Mouse (Mus musculus) cerebellum, adult 2 months (tissue): ENCODE data around the gene Cacna2d4. TPM values are rescaled to one million over a fixed set of nuclear protein-coding genes. Genes with fewer than 3 reads are reported as not detected.

Source experiments
- DNase-seq, 2 experiments: peaks; one replicate each; pipeline ENCODE4 v3.0.0; 2021
- H3K27ac ChIP-seq: fragments of 200-500 bp; 2 replicates; pipeline ENCODE4 v1.5.1; 2012; ENCODE audit warnings: low read length, control low read depth, inconsistent platforms; ENCODE audit not compliant: insufficient read depth
- H3K27me3 ChIP-seq: fragments of 200-500 bp; 2 replicates; pipeline ENCODE4 v1.6.1; 2012; ENCODE audit warnings: inconsistent platforms, mild to moderate bottlenecking, low read length, moderate library complexity; ENCODE audit not compliant: control insufficient read depth, insufficient read depth
- H3K4me1 ChIP-seq: fragments of 200-500 bp; 2 replicates; pipeline ENCODE4 v1.6.1; 2011; ENCODE audit warnings: low read length; ENCODE audit not compliant: control insufficient read depth, insufficient read depth
- H3K4me3 ChIP-seq: fragments of 200-500 bp; replicated peaks from 2 replicates; pipeline ENCODE3; 2011; ENCODE audit warnings: mild to moderate bottlenecking, low read depth, low read length, control low read depth; ENCODE audit not compliant: insufficient read depth
- CTCF ChIP-seq: fragments of 200-500 bp; IDR thresholded peaks from 2 replicates; pipeline ENCODE4 v1.5.1; 2011; ENCODE audit warnings: low read depth, mild to moderate bottlenecking, control low read depth, low read length, moderate library complexity, borderline replicate concordance; ENCODE audit not compliant: insufficient read depth
- POLR2A ChIP-seq: fragments of 200-500 bp; IDR thresholded peaks from 2 replicates; pipeline ENCODE4 v1.6.1; 2011; ENCODE audit warnings: low read length, control low read depth, borderline replicate concordance; ENCODE audit not compliant: insufficient read depth
- WGBS: fragments of 180-500 bp; shearing (Covaris S2); methylation state at CpG from one replicate; pipeline ENCODE4 v1.1.7; 2018; 5-methylcytosine and 5-hydroxymethylcytosine counted together
- polyA plus RNA-seq: library from polyadenylated mRNA; depleted of rRNA; stranded (reverse); fragments of >200 nt; gene quantifications from 2 replicates; pipeline ENCODE4 v1.2.3, GENCODE M21; 2012; rRNA removed

Gene Cacna2d4
- polyA plus RNA-seq, 1 experiment: 3.2 TPM

GRCm38 (mm10) chr6:119390728-119391127, 154.4 kb downstream of the Cacna2d4 start:
- no peak for DNase-seq
- no peaks in the 10 kb centered on the region; the same call in 1 of the 2 replicates for H3K4me1 ChIP-seq
- H3K27ac ChIP-seq: no peak overlapping the region
- no peaks in the 10 kb centered on the region for H3K27me3 ChIP-seq
- no peak for TF ChIP-seq CTCF
- no peak for TF ChIP-seq POLR2A
- H3K4me3 ChIP-seq: no peak overlapping the region
- 85% methylated on average over 4 of the region's 4 CpGs for WGBS

GRCm38 (mm10) chr6:119392836-119393235, 156.5 kb downstream of the Cacna2d4 start:
- no peak overlapping the region for H3K27ac ChIP-seq
- no peaks in the 10 kb centered on the region for H3K27me3 ChIP-seq
- WGBS: 73% methylated on average over 9 of the region's 9 CpGs
- no peaks in the 10 kb centered on the region for H3K4me1 ChIP-seq
- DNase-seq: no peak
- no peak overlapping the region for H3K4me3 ChIP-seq
- TF ChIP-seq CTCF (no peak), POLR2A (no peak)

DNA sequence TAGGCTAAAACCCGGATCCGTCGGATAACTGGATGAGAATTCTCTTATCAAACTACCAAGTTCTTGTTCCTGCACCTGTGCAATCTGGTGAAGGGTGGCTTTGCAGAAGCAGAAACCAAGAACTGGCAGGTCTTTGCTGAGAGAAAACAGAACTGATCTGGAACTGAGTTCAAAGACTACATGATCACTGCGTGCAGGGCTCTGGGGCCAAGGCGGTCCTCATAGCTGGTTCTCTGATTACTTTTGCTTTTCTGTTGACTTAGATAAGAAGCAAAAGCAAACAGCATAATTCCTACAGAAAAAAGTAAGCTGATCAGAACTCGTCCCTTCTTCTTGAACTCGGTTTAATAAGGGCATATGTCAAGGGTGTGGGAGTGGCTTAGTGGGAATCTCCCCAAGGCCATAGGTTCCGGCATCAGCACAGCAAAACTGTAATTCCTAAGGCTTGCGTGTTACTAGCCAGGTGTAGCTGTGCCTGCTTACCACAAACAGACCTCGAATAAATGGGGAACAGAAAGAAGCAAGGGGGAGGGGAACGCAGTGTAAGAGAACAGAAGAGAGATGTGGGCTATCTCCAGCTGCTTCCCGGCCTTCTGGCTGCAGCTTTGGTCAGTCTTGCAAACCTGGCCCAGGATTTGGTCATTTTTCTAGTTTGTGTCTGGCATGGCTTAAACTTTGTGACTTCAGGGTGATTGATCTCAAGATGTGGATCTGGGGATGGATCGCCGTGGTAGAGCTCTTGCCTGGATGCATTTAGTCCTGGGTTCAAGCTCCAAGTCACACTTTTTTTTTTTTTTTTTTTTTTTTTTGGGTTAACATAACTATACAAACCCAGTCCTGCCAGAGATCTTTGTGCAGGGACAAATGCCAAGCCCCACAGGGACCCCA, 159.3 kb downstream of the Cacna2d4 start:
- no peak for DNase-seq
- no peak for TF ChIP-seq POLR2A
- no peak for TF ChIP-seq CTCF
- H3K4me1 ChIP-seq: no peaks in the 10 kb centered on the region
- H3K27ac ChIP-seq: no peak overlapping the region
- 84% methylated on average over 14 of the region's 14 CpGs for WGBS
- no peak overlapping the region for H3K4me3 ChIP-seq
- no peaks in the 10 kb centered on the region for H3K27me3 ChIP-seq

DNA sequence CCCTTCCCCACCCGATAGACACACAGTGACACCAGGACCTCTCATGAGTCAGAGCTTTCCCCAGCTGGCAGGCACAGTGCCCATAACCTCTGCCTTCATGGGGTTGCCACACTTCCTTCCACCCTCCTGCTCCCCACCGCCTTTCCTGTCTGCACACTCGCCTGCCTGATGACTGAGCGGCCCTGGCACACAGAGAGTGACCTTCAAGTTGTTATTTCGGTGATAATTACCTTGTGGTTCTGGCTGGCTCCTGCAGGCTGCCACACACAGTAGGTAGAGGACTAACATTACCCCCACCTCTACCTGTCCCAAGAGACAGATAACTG, 159.9 kb downstream of the Cacna2d4 start:
- TF ChIP-seq POLR2A: no peak
- WGBS: 44% methylated on average over 5 of the region's 5 CpGs
- no peaks in the 10 kb centered on the region for H3K4me1 ChIP-seq
- H3K27me3 ChIP-seq: no peaks in the 10 kb centered on the region
- H3K4me3 ChIP-seq: no peak overlapping the region
- no peak overlapping the region for H3K27ac ChIP-seq
- DNase-seq: no peak

GRCm38 (mm10) chr6:119399371-119399770, 163.0 kb downstream of the Cacna2d4 start:
- Histone ChIP-seq H3K4me1 (no peaks in the 10 kb centered on the region), H3K27me3 (no peaks in the 10 kb centered on the region), H3K27ac (no peak overlapping the region), H3K4me3 (no peak overlapping the region)
- DNase-seq: no peak
- no peak for TF ChIP-seq CTCF
- TF ChIP-seq POLR2A: no peak
- WGBS: 90% methylated on average over 3 of the region's 3 CpGs

DNA sequence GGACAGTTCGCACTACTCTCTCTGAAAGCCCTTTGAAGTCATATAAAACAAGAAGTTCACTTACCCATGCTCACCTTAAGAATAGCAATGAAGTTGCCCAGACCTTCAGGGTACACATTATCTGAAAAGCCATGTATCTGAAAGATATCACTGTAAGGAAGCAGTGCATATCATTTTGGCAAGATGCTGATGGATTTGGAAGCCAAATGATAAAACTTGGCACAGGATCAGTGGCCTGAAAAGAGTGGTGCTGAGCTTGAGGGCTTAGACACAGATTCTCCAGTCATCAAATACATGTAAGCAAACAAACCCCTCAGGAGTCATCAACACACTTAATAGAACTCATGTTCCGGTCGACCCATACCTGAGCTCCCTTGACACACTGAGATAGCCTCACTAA, 164.3 kb downstream of the Cacna2d4 start:
- H3K27ac ChIP-seq: no peak overlapping the region
- no peaks in the 10 kb centered on the region for H3K27me3 ChIP-seq
- no peak overlapping the region for H3K4me3 ChIP-seq
- no peak for DNase-seq
- 85% methylated on average over 3 of the region's 3 CpGs for WGBS
- no peaks in the 10 kb centered on the region for H3K4me1 ChIP-seq
- TF ChIP-seq CTCF (no peak), POLR2A (no peak)

DNA sequence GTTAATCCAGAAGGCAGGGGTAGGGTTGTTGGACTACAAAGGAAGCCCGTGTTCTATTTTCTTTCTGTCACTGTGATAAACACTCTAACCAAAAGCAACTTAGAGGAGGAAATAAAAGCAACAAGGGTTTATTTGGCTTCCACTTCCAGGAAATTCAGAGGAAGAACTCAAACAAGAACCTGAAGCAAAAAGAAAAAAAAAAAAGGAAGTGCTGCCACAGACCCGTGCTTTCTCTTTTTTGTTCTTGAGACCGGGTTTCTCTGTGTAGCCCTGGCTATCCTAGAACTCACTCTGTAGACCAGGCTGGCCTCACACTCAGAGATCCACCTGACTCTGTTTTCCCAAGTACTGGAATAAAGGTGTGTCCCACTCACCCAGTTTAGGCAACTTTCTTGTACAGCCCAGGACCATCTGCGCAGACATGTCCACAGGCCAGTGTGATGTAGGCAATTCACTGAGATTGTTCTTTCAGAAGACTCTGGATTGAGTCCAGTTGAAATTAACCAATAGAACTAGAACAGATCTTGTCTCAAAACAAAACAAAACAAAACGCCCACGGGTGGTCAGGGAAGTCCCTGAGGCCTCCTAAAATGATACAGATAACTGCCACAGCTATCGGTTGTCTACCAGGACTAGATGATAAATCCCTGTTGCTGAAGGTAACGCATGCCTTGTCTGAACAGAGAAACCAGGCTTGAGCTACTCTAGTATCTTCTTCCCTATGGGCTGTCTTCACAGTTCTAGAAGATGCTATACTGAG, 165.4 kb downstream of the Cacna2d4 start:
- TF ChIP-seq CTCF (no peak), POLR2A (no peak)
- Histone ChIP-seq H3K27me3 (no peaks in the 10 kb centered on the region), H3K27ac (no peak overlapping the region), H3K4me3 (no peak overlapping the region), H3K4me1 (no peaks in the 10 kb centered on the region)
- DNase-seq: no peak
- WGBS: 86% methylated on average over 8 of the region's 8 CpGs

Other genes starting within 250 kb of the Cacna2d4 start
- 22.7 and 25.3 TPM in 2 replicates for gene Dcp1b, start 61.3 kb upstream of the Cacna2d4 start, polyA plus RNA-seq
- 16.7 and 17.8 TPM in 2 replicates for gene Cacna1c, start 40.1 kb upstream of the Cacna2d4 start, polyA plus RNA-seq
- 35.3 and 38.5 TPM in 2 replicates for gene Lrtm2, start 94.2 kb downstream of the Cacna2d4 start, polyA plus RNA-seq
- 52.4 and 54.0 TPM in 2 replicates for gene Adipor2, start 181.2 kb downstream of the Cacna2d4 start, polyA plus RNA-seq
- gene Fbxl14, start 243.1 kb downstream of the Cacna2d4 start, polyA plus RNA-seq: 34.1 TPM in 2 replicates